Mouse (Mus musculus) erythroblast, embryonic 14.5 days (primary cell): ENCODE results near the gene Nupr1l.

ENCODE experiments used
- GATA1 ChIP-seq: IDR thresholded peaks from 2 replicates; pipeline ENCODE4 v1.6.1; 2012; ENCODE audit warnings: low read length, inconsistent platforms, mixed read lengths
- TAL1 ChIP-seq: IDR thresholded peaks from 3 replicates; pipeline ENCODE4 v1.6.1; 2012; ENCODE audit warnings: low read length, inconsistent platforms, mixed read lengths

DNA sequence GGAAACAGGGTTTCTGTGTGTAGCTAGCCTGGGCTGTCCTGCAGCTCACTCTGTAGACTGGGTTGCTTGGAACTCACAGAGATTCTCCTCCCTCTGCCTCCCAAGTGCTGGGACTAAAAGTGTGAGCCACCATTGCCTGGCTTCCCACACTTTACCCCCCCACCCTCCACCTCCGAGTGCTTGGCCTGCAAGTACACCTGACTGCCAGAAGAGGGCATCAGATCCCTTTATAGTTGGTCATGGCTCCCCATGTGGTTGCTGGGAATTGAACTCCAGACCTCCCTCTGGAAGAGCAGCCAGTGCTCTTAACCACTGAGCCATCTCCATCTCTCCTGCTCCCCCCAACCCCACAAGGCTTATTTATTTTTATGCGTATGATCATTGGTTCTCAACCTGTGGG lies 5.7 kb downstream of the Nupr1l start:
- TF ChIP-seq TAL1, result no peak
- no peak for TF ChIP-seq GATA1
